Mouse (Mus musculus) liver, adult 2 months (tissue): ENCODE measurements around the gene Plgrkt.

Experiments used
- CTCF ChIP-seq: fragments of 200-500 bp; IDR thresholded peaks from 2 replicates; pipeline ENCODE4 v1.5.1; 2011; ENCODE audit warnings: low read depth, low read length, control low read depth
- POLR2A ChIP-seq: fragments of 200-500 bp; IDR thresholded peaks from 2 replicates; pipeline ENCODE4 v1.6.1; 2011; ENCODE audit warnings: low read length, control low read depth; ENCODE audit not compliant: insufficient read depth; ENCODE audit errors: extremely low read depth

DNA sequence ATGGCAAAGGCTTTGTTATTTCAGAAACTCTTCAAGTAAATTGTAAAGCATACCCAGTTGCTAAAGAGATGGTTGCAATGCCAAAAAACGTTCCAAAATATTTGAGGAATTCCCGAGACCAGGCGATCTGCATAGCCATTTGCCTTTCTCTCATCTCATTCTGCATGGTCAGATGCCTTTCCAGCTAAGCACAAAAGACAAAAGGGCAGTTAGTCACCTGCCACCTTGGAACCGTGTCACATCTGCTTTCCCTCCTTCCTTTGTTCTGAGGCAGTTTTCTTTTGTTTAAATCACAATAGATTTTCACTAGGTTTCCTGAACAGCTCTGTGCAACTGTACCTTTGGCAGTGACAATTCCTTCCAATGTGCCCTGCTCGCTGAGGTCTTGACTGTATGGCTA is 16.2 kb downstream of the Plgrkt start:
- TF ChIP-seq POLR2A, result no peak
- TF ChIP-seq CTCF, result no peak
